Mouse (Mus musculus): Measurements from ENCODE around the gene Dld. TPM values are rescaled to one million over a fixed set of nuclear protein-coding genes. Genes with fewer than 3 reads are reported as not detected.

Dld gene
- polyA plus RNA-seq, 1 experiment: 31.0 TPM

DNA sequence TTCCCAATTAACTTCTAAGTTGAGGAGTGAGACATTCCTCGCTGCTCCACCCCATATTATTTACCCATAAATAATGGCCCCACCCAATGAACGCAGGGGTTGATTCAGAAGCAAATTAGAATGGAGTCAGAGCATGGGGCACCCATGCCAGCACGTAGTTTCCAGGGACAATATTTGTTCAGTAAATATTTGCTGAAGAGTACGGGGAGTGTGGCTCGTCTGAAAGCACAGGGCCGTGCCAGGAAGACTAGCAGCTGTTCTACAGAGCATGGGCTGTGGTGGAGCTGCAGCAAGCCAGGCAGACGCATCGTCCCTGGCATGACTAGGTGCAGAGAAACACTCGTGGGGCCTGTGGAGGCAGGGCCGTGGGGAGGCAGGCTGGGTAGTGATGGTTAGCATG, 56.7 kb downstream of the Dld start:
- no peak for DNase-seq (ENCODE audit: low read depth)

DNA sequence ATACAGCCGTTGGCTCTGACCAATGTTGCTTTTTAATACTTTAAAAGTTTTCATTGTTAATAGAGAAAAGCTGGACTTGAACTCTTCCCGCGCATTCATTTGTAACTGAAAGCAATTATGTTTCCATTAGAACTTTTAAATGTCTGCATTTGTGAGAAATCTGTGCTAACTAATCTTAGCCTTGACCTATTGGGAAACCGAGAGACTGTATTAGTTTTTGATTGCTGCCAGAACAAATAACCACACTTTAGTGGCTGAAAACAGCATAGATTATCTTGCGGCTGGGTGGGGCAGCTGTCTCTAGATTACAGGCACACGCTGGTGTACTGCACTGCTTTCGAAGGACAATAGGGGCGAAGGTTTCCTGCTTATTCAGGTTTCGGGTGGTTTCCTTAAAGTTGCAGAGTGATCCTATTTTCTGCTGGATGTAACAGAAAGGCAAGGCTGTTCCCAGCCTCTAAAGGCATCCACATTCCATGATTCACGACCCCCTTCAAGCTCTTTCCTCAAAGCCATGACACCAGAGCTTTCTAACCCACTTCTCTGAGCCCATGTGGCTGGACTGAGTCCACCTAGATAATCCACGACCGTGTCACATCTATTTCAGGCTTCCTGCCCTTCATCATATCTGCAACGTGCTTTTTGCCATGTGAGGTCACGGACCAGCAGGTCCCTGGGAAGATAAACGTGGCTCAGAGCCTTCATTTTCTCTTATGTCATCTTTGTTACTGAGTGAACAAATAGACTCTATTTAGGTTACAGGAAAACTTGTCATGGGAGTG, 57.7 kb downstream of the Dld start:
- DNase-seq (ENCODE audit: low read depth): no peak

DNA sequence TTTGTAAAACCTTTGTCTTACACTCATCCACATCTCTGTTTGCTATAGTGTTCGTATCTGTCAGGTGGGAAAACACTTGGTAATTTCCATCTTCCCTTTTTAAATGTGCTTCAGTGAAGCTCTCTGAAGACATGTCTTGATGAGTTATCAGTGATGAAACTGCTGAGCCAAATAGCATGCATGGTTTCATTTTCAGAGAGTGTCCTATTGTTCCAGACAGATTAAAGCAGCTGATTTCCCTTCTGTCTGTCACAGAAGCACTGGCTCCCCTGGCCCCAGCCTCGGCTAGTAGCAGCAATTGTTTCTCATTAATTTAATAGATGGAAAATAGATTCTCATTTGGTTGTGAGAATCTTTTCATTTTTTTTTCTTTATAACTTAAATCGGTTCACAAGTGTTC, 60.3 kb downstream of the Dld start:
- no peak for DNase-seq (ENCODE audit: low read depth)

DNA sequence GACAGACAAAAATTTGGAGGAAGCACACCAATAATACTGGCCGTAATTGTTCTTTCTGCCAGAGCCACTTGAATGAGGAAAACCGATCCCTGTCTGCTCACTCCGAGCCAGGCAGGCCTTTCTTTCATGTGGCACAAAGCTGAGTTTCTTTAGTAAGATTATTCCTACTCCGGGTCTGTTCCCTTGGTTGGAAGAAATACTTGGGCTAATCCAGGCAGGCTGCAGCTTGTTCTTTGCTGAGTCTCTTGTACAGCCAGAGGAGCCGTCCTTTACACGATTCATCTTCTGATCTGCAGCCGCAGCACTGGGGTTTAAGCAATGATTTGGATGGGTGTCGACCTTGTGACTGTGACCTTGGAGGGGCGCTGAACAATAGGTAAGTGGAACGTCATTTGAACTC, 62.2 kb downstream of the Dld start:
- no peak for DNase-seq (ENCODE audit: low read depth)

DNA sequence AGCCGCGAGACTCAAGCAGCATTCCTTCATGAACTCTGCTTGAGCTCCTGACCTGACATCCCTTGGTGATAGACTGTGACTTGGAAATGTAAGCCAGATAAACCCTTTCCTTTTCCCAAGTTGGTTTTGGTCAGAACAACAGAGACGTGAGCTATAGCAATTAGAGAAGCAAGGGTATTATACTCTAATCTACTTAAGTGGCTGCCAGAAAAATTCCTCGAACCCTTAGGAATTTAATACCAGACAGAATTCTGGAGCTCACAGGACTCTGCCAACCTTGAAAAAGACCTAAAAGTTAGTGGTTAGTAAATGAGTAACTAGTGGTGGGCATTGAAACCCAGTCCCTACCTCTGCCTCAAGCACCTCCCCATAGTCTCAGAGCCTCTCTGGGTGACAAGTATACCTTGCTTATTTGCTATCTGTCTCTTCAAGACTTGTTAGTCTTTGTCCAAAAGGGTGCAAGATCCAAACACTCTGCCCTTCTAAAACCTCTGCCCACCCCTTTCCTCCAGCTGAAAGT, 67.6 kb downstream of the Dld start:
- DNase-seq (ENCODE audit: low read depth): no peak

DNA sequence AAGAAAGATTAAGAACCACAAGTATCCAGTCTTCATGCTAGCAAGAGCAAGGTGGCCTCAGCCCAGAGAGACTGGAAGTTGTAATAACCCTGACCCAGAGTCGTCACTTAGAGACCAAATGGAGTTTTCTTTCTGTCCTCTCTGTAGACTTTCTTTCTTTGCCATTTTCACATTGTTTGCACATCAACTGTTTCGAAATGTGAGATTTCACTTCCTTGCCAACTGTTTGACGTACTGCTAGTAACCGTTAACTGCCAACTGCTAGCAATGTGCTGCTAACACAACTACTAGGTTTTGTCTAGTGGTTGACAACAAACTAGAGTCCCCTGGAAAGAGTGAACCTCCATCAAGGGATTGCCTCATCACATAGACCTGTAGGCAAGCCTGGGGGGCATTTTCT, 68.1 kb downstream of the Dld start:
- no peak for DNase-seq (ENCODE audit: low read depth)

DNA sequence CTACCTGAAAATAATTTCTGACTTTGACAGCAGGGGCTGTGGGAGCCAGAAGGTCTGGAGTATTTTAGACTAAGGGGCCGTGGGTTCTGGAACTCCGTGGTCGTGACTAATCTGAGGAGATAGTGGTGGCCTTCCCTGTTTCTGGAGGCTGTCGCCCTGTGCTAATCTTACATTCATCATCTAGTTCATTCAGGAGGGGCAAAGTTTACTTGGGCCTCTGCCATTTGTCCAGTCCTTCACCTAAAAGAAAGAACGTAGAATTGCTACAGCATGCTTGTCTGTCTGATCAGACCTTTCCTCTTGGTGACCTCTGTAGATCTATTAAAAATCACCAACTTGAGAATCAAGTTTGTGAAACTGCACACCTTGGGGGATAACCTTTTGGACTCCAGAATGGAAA, 69.0 kb downstream of the Dld start:
- DNase-seq (ENCODE audit: low read depth): no peak

Other genes with a start within 250 kb of the Dld start
- not detected in 2 replicates for gene Gm6993, start 110.7 kb downstream of the Dld start, polyA plus RNA-seq (2012; rRNA removed)
- gene Lamb1, start 86.2 kb downstream of the Dld start, polyA plus RNA-seq (2012; rRNA removed): 38.9 and 45.8 TPM in 2 replicates
- 6.8 and 8.9 TPM in 2 replicates for gene Slc26a3, start 39.4 kb upstream of the Dld start, polyA plus RNA-seq (2012; rRNA removed)
- 3.2 and 5.5 TPM in 2 replicates for gene Cbll1, start 148.2 kb upstream of the Dld start, polyA plus RNA-seq (2012; rRNA removed)
- not detected in 2 replicates for gene Slc26a4, start 208.5 kb upstream of the Dld start, polyA plus RNA-seq (2012; rRNA removed)